Mouse (Mus musculus): ENCODE results near the gene Gal3st2c.
"Not testable (repeated sequence)": the region's sequence is repeated elsewhere in the genome, so short reads cannot be mapped to it uniquely, and the experiment has no call there.

The Gal3st2c gene

GRCm38 (mm10) chr1:93990209-93990608 is at the start of gene Gal3st2c:
TSS of gene Gal3st2c (plus strand) at chr1:93990509.
- DNase-seq (ENCODE audit: low spot score): not testable (repeated sequence)

DNA sequence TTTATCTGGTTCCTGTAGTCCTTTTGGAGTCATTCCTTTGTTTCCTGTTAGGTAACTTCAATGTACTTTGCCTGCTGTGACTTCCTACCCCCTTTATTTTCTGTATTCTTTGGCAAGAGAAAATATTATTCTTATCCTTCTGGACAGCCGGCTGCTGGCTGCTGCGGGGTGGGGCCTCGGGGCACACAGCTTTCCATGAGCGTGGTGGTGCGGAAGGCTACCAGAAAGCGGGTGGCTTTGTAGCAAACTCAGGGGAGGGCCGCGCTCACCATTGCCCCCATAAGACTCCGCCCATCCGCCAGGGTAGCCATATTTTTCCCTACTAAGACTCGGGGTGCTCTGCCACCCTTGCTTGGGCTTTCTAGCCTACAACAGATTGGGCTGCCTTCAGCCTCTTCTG is 41.2 kb upstream of the Gal3st2c start:
- DNase-seq (ENCODE audit: low spot score): not testable (repeated sequence)

DNA sequence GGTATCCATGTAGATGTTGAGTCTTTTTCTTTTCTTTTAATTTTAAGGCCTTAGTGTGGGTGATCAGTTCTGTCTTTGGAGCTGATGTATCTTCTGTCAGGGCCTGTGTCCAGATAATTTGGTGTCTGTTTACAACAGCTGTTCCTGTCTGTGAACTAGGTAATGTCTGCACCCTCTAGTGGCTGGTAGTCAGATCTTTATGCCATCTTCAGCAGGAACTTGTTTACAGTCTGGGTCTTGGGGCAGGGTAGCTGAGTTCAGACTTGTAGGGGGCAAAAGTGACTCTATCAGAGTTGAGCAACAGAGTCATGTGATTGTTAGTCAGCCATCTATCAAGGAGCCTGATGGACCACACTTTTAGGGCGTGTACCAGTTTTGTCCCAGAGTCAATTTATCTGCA is 23.8 kb upstream of the Gal3st2c start:
- not testable (repeated sequence) for DNase-seq (ENCODE audit: low spot score)

DNA sequence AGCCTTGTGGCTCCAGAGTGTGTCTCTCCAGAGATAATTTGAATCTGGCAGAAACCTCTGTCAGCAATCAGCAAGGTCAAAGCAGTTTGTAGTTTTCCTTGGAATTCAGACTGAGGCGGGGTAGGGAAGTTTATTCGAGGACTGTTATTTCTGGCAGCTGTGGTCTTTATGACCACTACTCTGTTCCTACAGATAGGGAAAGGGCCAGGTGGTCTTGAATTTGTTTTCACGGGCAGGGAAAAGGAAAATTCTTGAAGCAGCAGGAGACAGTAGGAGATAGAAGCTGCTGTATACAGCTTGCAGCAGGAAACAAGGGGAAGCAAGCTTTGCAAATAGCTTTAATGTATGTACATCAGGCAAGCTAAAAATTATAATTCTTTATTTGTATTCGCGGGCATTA is 19.9 kb upstream of the Gal3st2c start:
- not testable (repeated sequence) for DNase-seq (ENCODE audit: low spot score)

- DNase-seq (ENCODE audit: low spot score): not testable (repeated sequence)
These were observed 19.5 kb upstream of the Gal3st2c start for GRCm38 (mm10) chr1:93970797-93971196.

GRCm38 (mm10) chr1:93975764-93976163 is 14.5 kb upstream of the Gal3st2c start:
- not testable (repeated sequence) for DNase-seq (ENCODE audit: low spot score)

GRCm38 (mm10) chr1:93978287-93978686 is 12.0 kb upstream of the Gal3st2c start:
- DNase-seq (ENCODE audit: low spot score): not testable (repeated sequence)

GRCm38 (mm10) chr1:93980932-93981331 is 9.4 kb upstream of the Gal3st2c start:
- not testable (repeated sequence) for DNase-seq (ENCODE audit: low spot score)

DNA sequence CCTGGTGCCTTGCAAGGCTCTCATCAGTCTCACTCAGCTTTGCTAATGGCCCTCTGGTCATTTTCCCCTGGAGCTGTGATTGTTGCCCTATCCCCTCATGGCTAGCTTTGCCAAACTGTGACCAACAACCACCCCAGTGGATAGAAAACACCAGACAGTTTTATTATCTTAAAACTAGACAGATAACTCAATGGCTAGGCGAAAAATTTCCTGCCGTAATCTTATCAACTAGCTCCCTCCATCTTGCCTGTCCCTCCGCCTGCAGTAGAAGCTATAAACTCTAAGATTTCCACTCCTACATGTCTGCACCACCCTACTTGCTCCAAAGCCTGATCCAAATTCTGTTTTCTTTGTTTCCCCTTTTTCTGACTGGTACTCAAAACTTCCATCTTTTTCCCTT is 4.1 kb upstream of the Gal3st2c start:
- DNase-seq (ENCODE audit: low spot score): no peak

DNA sequence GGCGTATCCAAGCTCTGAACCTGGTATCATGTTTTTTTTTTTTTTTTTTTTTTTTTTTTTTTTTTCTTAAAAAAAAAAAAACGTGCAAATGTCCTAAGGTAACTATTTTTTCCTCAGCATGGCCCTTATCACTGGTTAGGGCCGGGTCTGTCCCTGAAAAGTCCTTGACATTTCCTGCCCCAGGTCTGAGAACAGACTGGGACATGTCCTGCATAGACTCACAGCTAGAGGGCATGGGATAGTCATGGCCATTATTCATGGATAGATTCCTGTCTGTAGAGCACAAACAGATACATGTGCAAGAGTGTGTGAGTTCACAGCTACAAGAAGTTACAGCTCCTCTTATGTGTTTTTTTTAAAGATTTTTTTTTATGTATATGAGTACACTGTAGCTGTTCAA is 1.5 kb upstream of the Gal3st2c start:
- no peak for DNase-seq (ENCODE audit: low spot score)

- not testable (repeated sequence) for DNase-seq (ENCODE audit: low spot score)
These were observed 759 bp downstream of the Gal3st2c start for GRCm38 (mm10) chr1:93991068-93991467.

DNA sequence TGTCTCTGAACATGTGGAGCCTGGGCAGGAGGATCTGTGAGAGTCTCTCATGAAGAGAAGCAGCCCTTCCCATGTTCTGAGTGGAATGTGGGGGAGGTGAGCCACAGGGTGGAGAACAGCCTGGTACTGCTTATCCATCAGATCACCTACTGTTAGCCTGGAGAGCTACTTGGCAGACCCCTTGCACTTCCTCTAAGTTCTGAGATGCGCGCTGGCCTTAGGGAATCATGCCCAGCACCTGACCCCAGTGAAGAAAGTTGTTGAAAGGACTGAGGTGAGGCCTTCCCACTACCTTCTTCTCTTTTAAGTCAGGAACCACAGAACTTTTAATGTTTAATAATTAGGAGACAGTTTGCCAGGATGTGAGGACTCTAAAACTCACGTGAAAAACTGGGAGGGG is 1.2 kb downstream of the Gal3st2c start:
- not testable (repeated sequence) for DNase-seq (ENCODE audit: low spot score)

- DNase-seq (ENCODE audit: low spot score): no peak
These were observed 10.7 kb downstream of the Gal3st2c start for GRCm38 (mm10) chr1:94001023-94001422.

GRCm38 (mm10) chr1:94005954-94006506 is 15.7 kb downstream of the Gal3st2c start:
- not testable (repeated sequence) for DNase-seq (ENCODE audit: low spot score)

DNA sequence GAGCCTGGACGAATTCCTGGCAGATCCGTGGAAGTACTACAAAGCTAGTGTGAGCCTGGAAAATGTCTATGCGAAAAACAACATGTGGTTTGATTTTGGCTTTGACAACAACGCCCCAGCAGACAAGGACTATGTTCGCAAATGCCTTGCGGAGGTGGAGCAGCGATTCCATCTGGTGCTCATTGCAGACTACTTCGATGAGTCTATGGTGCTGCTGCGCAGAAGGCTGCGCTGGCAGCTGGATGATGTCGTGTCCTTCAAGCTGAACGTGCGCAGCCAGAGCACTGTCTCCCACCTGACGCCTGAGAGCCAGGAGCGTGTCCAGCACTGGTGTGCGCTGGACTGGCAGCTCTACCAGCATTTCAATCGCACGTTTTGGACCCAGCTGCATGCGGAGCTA is 18.5 kb downstream of the Gal3st2c start:
- not testable (repeated sequence) for DNase-seq (ENCODE audit: low spot score)

DNA sequence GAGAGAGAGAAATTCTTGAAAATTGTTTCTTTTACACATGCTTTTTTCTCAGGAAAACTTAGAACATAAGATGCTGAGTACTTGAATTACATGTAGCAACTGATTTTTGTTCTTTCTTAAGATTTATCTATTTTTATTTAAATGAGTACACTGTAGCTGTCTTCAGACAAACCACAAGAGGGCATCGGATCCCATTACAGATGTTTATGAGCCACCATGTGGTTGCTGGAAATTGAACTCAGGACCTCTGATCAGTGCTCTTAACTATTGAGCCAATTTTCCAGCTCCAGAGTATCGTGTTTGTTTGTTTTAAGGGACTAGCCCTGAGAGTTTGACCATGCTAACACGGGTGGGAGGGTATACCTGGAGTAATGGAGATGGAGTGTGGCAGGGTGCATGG is 21.3 kb downstream of the Gal3st2c start:
- no peak for DNase-seq (ENCODE audit: low spot score)

- DNase-seq (ENCODE audit: low spot score): no peak
These were observed 29.8 kb downstream of the Gal3st2c start, which contains the start of gene Neu4 for GRCm38 (mm10) chr1:94020151-94020550. TSS of gene Neu4 (plus strand) at chr1:94020451.

GRCm38 (mm10) chr1:94027506-94028108 is 37.3 kb downstream of the Gal3st2c start:
- DNase-seq (ENCODE audit: low spot score): no peak

- no peak for DNase-seq (ENCODE audit: low spot score)
These were observed 38.4 kb downstream of the Gal3st2c start for GRCm38 (mm10) chr1:94028741-94029140.

DNA sequence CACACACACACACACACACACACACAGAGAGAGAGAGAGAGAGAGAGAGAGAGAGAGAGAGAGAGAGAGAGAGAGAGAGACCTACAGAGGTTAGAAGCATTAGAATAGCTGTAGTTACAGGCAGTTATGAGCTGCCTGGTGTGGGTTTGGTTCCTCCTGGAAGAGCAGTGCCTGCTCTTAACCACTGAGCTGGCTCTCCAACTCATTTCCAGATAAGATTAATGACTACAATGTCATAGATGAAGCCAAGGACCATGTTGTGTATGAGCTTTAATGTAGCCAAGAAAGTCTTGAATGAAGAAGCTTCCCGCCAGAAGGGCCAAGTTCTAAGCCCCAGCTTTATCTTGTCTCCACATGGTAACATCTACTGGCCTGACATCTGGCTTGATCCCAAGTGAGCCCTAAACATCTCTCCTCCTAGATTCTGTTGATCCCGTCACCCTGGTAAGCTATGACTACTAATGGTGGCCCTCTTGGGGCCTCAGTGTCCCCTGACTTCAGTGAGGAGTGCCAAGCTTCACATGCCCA is 42.8 kb downstream of the Gal3st2c start:
- no peak for DNase-seq (ENCODE audit: low spot score)

DNA sequence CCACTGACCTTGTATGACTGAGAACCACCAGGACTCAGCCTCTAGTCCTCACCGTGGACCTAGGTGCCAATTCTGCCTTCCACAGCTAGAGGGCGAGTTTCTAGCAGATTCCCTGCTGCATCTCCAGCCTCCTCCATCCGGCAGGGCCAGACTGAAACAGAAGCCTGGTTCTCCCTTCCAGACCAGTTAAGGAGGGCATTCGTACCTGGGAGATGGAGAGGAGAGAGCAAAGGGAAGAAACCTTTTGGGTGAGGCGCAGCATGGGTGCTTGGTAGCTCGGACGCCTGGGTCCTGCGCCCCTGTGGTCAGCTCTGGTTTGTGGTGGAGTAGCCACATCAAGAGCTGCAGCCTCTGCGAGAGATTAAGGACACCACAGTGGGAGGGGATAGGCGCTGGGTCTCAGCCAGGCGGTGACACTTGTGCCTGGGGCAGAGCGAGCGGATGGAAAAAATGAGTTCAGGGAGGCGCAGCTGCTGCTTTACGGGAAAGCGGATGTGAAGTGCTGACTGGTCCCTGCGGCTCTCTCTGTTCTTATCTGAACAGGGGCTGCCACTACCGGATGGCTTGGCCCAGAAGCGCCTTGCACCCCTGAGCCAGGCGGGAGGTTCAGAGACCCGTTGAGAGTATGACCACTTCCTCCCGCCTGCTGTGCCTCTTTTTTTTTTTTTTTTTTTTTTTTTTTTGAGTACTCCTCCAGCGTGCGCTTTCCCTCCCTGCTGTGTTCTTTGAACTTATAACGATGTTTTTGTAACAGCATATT is 44.9 kb downstream of the Gal3st2c start:
- DNase-seq (ENCODE audit: low spot score): peak; percentile 77

DNA sequence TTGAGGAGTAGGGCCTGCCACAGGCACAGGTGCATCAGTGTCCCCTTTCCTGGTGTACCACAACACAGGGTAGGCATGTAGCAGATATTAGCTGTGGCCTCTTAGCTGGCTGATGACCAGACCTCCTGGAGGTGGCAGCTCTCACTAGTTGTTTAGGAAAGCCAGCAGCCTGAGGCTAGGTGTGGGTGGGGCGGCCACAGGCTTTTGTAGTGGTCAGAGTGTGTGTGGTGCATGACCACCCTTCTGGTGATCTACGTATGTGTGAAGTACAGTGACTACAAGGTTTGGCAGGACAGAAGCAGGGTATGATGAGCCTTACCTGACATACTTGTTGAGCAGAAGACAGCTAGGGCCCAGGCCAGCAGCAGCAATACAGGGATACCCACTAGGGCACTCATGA is 50.1 kb downstream of the Gal3st2c start:
- no peak for DNase-seq (ENCODE audit: low spot score)

- no peak for DNase-seq (ENCODE audit: low spot score)
These were observed 55.2 kb downstream of the Gal3st2c start for GRCm38 (mm10) chr1:94045559-94045958.
